Mouse (Mus musculus) gastrocnemius, postnatal 10 days (tissue): ENCODE measurements around the gene Ppp3r1. TPM values are rescaled to one million over a fixed set of nuclear protein-coding genes. Genes with fewer than 3 reads are reported as not detected.

Experiments
- DNase-seq: peaks from one replicate; pipeline ENCODE4 v3.0.0; 2021; ENCODE audit warnings: mixed read lengths
- long read RNA-seq, 2 experiments: library from polyadenylated mRNA; stranded (forward); transcript quantifications; one replicate each; pipeline ENCODE4 v2.0.0; 2021
- total RNA-seq, 2 experiments: library from RNA; stranded (reverse); gene quantifications; 2 replicates each; pipeline ENCODE4 v1.2.3; 2021

Gene Ppp3r1
- 100 to 1,000 TPM; 177 to 186 TPM for total RNA-seq
- long read RNA-seq, experiment 1, transcript Ppp3r1-201 (6 exons, 2,859 nt): major isoform, 234 of 255 reads
- long read RNA-seq, experiment 1, partial matches to known transcripts: 18 of 255 reads
- long read RNA-seq, experiment 1, other reads (novel, unspliced or antisense): 3 of 255 reads
- long read RNA-seq, experiment 2, transcript Ppp3r1-201 (6 exons, 2,859 nt): major isoform, 201 of 224 reads
- long read RNA-seq, experiment 2, partial matches to known transcripts: 20 of 224 reads
- long read RNA-seq, experiment 2, other reads (novel, unspliced or antisense): 3 of 224 reads

DNA sequence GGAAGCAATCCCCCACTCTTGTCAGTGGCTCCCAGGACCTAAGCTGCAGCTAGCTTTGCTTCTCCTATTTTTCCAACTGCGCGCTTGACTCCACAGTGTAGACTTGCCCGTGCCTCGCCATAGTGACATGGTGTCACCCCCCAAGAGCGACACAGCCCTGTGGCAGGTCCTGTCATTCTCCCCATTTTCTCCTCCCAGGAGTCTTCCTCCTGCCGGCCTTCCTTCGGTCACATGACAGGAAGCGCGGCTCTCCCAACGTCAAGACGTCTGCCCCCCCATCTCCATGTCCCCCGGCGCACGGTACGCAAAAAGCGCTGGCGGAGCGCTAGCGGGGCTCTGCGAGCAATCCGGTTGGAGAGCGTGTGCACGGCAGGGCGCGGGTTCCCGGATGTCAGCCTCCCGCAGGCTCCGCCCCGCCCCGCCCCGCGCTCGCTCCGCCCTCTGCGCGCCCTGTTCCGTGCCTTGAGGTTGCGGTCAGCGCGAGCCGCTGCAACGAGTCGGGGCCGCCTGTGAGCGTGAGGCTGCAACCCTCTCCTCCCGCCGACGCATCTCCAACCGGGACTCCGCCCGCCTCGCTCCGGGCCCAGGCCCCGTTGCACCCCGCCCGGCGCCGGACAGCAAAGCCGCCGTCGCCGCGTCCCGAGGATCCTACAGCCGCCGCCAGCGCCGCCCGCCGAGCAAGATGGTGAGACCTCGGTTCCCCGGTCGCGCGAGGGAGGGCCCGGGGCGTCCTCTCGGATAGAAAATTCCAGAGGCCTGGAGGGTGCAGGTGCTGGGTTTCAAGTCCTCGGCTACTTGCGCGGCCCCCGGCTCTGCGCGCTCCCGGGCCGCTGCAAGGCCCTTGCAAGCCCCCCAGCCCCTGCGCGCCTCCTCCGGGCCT is at the start of gene Ppp3r1:
Gene Ppp3r1 (plus strand): TSS at position 406 of the 880 bp plus-strand sequence.
- peak; percentile 98 for DNase-seq

DNA sequence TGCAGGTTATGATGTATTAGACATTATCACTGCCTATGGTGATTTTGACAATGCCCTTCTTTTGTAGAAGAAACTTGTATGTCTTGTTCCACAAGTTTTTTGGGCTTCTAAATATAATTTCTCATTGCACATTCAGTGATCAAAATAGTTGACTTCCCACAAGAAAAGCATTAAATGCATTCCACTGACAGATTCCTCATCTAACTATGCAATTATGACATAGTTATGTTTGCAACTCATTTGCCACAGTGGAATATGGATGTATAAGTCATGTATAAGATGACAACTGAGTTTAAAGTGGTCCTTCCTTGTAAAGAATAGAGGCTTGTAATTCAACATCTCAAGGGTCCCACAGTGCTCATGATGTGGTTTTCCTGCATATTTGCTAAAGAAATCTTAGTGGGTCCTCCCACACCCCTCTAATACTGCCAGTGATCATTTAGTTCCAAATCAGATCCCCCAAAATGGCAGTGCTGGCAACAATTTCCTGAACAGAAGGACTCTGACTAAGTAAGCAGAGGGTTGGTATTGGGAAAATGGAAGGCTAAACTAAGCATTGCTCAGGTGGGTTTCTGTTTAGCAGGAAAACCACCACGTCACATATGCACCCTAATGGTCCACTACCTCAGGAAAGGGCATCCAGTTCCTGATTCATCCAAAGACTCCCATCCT is 46.5 kb upstream of the Ppp3r1 start:
- no peak for DNase-seq

DNA sequence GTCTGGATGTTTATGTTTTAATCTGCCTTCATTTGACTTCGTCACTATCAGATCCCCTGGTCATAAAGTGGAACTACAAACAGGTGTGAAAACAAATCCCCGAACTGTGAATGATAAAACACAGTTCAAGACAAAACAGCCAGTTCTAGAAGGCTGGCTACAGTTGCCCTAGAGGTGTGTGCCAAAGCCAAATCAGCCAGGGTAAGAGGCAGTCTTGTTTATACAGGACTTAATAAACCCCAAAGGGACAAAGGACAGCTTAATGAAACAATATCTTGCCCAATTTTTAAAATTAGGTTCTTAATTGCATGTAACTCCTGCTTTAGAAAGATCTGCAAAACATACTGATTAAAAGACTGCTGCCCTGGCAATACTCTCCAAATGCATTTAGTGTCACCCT is 32.6 kb upstream of the Ppp3r1 start:
- no peak for DNase-seq

DNA sequence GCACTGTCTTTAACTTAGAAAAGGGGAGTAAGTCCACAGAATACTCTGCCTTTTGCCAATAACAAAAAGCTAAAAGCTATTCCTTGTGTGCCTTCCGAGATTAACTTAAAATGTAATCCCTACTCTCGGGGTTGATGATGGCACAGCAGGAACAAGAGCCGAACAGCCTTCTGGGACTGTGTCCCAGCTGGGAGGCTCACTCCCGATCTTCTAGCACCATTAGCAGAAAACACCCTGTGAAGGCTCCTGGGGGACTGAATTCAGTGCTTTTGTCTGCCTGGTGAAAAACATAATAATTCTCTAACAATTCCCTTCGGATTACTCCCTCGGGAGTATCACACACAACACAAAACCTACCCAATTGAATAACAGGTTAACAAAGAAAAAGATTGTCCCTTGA is 23.4 kb upstream of the Ppp3r1 start:
- DNase-seq: no peak

DNA sequence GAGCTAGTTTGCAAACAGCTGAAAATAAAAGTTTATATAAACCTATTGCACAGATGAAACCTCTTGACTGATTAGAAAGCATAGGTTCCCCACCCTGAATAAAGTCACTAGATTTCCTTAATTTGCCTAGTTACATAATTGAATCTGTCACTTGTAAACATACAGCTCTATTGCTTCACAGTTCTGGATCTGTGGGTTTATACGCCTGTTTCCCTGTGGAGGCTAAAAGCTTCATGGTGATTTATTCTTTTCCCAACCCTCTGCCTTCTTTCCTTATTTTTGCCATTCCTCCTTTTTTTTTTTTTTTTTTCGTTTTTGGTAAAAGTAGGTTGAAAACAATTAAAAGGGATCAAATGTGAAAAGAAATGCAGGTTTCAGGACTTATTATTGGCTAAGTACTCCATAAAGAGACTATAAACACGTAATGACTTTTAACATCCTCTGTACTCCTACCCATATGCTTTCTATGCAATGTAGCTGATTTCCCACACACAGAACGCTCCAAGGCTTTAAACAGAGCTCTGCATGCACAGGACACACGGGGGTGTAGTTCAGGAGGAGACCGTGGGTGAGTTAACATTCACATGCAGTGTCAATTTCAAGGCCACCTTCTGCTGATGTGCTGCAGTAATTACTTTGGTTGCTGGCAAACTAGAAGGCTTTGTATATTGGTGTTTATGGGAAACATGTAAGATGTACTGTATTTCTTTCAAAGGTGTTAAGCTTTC is 20.6 kb upstream of the Ppp3r1 start:
- no peak for DNase-seq

DNA sequence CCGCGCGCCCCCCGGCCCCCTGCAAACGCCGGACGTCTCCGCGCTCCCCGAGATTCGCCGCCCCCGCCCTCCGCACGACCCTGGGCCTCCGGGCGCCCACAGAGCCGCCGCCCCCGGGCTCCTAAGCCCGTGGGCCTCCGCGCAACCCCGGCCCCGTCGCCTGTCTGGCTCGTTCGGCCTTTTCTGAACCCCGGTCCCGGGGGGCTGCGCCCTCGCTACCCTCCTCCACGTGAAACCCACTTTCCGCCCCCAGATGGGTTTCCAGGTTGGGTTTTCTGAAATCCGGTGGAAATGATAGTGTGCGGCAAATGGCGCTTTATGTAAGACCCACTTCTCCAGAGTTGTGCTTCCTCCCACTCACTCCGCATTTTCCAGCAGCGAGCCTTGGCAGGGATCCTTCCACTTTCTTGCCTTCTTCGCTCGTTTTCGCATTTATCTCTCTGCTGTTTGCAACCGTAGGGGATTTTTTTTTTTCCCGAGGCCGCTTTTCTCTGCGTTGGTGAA is 727 bp downstream of the Ppp3r1 start:
- peak; percentile 47 for DNase-seq

DNA sequence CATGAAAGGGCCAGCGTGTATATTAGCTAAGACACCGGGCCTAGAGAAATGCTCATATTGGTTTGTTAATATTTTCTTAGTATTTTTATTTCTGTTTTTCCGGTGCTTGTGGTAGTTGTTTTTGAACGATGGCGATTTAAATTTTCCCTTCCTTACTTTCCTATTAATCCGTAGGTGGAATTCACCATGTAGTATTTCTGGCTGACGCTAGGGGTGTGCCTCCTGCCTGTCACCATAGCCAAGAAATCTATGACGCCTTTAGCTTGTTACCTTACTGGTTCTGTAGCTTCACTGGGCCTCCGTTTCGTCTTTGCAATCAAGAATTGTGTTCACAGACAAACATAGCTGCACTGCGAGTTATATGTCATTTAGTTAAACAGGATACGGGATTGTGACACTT is 1.2 kb downstream of the Ppp3r1 start:
- peak; percentile 19 for DNase-seq

DNA sequence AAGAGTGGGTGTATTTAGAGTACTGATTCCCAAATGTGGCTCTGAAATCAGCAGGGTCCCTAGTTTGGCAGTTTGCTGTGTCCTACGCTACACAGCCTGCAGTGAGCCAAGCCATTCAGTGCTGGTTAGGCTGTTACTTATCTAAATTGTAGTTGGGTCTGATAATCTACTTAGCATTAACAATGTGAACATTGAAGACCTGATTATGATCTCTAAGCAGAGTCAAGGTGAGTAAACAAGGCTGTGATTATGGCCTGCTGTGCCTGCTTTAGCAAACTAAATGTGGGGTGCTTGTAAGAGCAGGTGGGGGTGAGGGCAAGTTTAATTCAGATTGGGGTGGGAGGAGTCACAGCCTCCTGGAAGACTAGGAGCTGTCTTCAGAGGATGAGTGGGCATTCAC is 4.9 kb downstream of the Ppp3r1 start:
- no peak for DNase-seq

DNA sequence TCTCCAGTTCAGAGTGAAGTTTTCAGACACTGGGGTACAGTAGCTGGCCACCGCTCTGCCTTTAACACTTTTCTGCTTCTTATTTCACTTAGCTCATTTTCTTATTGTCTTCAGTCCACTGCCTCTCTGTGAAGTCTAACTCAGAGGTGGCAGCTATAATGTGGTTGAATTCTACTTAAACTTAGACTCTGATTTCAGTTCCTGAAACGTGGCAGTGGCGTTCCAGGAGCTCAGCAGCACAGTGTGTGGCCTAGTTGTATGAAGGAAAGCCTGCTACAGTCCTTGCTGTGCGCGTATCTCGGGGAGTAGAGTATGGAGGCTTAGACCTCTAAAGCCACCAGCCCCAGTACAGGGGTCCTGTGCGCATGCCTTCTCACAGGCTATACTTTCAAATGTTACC is 7.6 kb downstream of the Ppp3r1 start:
- no peak for DNase-seq

DNA sequence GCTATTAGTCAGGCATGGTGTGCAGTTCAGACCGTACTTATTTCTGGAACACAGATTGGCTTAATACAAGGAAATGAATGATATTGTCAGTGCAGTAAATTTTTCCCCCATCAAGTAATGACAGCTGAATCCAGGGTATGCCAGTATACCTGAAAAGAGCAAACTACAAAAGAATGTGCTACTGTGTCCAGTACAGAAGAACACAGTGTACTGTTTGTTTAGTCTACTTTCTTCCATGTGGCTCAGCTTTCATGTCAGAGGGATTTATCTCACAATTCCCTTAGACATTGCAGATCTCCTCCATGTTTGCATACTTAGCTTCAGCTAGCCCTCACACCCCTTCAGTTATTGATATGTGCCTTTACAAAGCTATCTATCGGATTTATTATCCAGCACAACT is 10.2 kb downstream of the Ppp3r1 start:
- DNase-seq: no peak

DNA sequence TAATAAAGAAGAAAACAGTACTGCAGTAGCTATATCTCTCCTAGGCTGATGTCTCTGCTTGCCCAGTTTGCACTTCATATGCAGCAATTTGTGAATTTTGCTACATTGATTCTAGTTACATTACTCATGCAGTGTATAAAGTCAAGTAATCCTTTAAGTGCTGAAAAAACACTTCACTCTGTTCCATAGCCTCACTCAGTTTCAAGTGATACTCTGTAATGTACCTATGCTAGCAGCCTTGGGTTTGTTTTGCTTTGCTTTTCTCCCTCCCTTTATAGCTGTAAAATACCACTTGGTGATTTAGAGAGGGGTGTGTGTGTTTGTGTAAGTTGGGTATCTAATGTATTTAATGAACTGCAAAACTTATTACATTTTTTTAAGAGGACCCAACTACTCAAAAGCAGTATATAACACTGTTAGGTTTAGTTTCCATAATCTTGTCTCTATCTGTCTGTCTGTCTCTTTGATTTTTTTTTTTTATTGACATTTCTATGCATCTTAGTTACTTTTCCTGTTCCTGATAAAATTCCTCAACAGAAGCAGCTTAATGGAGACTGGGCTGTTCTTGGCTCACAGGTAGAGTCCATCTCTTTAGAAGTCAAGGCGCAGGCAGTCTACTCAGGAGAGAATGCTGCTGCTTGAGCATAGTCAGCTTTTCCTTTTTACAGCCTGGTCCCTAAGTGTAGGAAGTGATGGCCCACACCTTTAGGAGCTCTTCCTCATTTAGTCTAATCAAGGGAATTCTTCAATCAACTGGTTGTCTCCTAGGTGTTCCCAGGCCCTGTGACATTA is 12.1 kb downstream of the Ppp3r1 start:
- no peak for DNase-seq

DNA sequence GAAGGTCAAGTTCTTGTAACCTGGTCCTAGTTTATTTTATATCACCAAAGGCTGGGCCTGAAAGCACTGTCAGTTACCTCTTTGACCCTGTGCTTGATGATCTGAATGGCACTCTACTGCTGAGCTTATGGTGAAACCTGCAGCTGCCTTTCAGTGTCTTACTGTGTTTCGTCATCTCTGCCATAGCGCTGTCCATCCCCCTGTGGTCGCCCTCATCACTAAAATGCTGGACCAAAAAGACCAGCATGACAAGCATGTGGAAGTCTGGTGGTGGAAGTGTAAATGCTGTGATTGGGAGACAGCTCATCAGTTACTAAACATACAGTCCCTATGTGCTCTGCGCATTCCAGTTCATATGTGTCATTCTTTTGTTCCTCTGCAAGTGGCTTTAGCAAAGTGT is 13.2 kb downstream of the Ppp3r1 start:
- DNase-seq: no peak

DNA sequence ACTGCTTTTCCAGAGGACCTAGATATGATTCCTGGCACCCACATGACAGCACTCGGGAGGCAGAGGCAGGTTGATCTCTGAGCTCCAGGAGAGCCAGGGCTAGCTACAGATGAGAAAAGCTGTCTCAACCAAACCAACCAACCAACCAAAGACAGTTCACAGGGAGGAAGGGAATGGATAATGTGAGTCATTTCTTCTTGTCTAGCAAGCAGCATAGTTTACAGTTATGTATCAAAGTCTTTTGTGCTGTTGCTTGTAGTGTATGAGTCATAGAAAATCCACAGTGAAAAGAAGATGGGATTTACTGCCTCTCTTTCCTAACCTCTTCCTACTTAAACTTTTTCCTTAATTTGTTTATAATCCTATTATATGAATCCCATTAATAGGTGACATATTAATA is 17.6 kb downstream of the Ppp3r1 start:
- DNase-seq: no peak

DNA sequence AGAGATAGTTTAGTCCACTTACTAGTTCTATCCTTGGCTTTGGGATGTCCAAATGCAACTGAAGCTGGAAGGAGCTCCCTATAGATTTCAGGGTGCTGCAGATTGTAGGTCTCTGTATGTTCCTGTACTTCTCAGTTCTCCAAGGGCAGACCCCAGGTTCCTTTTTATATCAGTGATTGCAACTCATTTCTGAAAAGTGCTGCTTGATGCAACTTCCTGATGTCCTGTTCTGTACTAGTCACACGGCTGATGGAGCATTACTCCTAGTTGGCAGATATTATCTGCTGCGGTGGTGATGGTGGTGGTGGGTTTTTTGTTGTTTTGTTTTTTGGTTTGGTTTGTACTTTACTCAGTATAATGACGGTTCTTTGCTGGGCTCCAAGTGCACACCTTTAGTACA is 21.7 kb downstream of the Ppp3r1 start:
- no peak for DNase-seq

DNA sequence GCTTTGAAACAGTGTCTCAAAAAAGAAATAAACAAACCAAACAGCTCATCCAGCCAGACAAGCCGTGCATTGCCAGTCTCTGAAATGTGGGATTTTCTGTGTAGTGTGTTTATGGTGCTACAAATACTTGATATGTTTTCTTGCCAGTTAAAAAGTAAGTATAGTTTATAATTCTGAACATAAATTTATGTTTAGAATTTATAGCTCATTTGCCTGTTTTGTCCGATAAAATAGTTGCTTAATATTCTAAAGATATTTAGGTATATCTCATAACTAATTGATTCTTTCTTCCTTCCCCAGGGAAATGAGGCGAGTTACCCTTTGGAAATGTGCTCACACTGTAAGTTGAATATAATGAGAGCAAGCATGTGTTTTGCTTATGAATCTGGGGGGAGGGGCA is 22.7 kb downstream of the Ppp3r1 start, which contains the start of gene Wdr92:
Gene Wdr92 (plus strand): TSS at position 301 of the 400 bp plus-strand sequence.
- no peak for DNase-seq

DNA sequence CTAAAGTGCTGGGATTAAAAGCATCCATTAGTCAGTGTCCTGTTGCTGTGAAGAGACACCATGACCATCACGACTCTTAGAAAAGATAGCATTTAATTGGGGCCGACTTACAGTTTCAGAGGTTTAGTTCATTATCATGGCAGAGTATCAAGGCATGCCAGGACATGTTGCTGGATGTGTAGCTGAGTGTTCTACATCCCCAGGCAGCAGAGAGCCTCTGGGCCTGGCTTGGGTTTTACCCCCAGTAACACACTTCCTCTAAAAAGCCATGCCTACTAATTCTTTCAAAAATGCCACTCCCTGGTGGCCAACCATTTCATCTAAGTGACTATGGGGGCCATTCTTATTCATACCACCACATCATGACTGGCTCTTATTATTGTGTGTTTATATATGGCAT is 24.1 kb downstream of the Ppp3r1 start:
- no peak for DNase-seq

DNA sequence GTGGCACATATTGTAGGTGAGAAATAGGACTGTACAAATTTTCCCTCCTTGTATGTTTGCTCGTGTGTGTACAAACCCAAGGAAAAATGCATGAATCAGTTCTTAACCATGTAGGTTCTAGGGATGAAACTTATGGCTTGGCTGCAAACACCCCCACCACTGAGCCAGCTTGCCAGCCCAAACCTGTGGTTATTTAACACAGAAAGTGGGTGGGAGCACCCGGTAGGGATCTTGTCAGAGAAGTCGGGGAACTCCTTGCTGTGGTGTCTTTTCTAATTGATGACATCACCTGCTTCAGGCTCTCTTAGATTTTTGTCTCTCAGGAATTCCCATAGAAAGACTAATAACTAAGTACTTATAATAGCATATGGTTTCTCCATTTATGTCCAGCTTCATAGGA is 28.6 kb downstream of the Ppp3r1 start:
- DNase-seq: no peak

DNA sequence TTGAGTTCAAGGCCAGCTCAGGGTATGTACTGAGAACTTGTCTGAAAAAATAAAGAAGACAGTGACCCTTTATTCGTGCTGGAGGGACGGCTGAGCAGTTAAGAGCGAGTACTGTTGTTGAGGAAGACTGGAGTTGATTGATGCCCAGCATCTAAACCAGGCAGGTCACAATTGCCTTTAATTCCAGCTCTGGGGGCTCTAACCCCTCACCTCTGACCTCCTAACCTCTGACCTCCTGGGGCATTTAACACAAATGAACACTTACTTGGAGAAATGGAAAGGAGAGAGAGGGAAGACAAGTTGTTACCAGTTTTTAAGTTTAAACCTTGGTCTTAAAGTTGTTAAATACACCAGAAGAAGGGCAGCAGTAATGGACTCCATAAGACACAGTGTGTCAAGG is 29.7 kb downstream of the Ppp3r1 start:
- DNase-seq: no peak

DNA sequence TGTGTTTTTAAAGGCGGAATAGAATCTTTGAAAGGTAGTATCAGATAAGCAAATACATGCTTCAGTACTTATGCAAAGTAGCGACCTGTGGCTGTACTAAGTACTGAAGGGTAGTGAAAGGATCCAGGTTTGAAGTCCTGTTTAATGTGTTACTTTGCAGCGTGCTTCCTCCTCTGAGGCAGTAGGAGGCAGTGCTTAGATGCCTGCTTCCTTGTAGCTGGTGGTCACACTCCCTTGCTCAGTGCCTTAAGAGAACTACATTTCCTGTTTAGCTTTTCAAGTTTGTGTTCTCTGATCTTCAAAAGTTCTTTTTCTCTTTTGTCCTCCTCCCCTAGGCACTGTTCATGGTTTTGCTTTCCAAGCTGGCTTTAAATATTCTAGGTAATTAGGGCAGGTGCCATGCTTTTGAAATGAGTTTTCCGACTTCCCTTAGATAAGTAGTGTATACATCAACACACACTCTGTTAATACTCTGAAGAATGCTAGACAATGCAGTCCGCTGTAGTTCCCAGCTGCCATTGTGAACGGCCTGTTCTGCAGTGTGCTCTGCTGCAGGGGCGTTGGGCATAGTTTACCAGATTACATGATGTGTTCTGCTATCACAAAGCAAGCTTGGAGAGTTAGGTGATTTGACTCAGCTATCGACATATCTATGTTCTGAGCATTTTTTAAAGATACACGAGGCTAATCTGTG is 33.2 kb downstream of the Ppp3r1 start:
- DNase-seq: no peak

DNA sequence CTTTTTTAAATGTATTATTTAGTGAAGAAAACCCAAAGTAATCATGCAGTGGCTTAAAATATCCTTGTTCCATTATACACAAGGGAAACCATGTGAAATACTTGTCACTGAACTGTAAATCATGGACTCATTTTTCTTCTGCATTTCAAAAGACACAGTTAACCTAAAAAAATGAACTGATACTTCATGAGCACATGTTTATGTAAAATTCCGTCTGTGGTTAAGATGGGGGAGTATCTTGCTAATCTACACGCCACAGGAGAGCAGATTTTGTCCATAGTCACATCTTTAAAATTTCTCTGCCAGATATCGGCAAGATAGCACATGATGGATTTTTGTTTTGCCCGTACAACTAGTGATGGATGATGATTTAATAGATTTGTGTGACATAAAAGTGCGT is 40.1 kb downstream of the Ppp3r1 start:
- no peak for DNase-seq
